Mouse (Mus musculus): ENCODE data around the gene Fzd7. TPM values are rescaled to one million over a fixed set of nuclear protein-coding genes. Genes with fewer than 3 reads are reported as not detected.

The Fzd7 gene
- 1.8 and 5.4 TPM in 2 replicates for polyA plus RNA-seq (2014; fragmentation: Nextera tagmentation; extraction: Ambion mirVana)

DNA sequence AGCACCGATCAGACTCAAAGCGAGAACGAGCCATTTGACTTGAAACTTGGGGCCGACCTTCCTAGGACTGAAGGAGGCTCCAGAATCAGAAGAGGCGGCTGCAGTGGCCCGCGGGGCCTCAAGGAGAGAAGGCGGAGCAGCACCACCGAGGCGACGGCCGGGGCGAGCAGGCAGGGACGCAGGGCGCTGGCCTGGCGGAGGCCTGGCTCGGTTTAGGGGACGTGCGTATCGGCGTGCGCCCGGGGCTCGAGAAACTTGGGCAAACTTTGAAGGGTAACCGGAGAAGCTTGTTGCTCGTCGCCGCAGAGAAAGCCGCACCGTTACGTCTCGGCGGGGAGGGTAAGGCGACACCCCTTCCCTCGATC is at the start of gene Fzd7:
TSS of gene Fzd7 (plus strand) at position 94 of the 365 bp plus-strand sequence.
- peaks cover 12 to 18% of the 10 kb centered on the region in 2 experiments for H3K4me1 ChIP-seq (ENCODE audit: control insufficient read depth in 2 of 2, insufficient read depth in 2 of 2, low read length in 2 of 2)
- peak within 1 kb of the TSS; percentile 69 to 82 for H3K27ac ChIP-seq (replicated peaks in 1 of 2; ENCODE audit: control insufficient read depth in 1 of 2, insufficient read depth in 1 of 2, low read depth in 2 of 2, low read length in 2 of 2)
- H3K36me3 ChIP-seq (ENCODE audit: control insufficient read depth, insufficient read depth, low read length): no peaks in the 10 kb centered on the region
- peak within 1 kb of the TSS; percentile 90 for H3K4me2 ChIP-seq (ENCODE audit: low read length)
- under 1% methylated on average over 34 of the region's 35 CpGs for WGBS
- no peaks in the 10 kb centered on the region for H3K9me3 ChIP-seq (ENCODE audit: control insufficient read depth, low read length)
- peak within 1 kb of the TSS; percentile 76 for H3K9ac ChIP-seq (ENCODE audit: low read length)
- peak within 1 kb of the TSS; percentile 67 for H3K4me3 ChIP-seq (ENCODE audit: control insufficient read depth in 1 of 2, insufficient read depth in 1 of 2, low read depth in 1 of 2, low read length in 2 of 2)
- peaks cover 20% of the 10 kb centered on the region for H3K27me3 ChIP-seq (ENCODE audit: control insufficient read depth, insufficient read depth, low read length)
- ATAC-seq (ENCODE audit: insufficient number of reproducible peaks, insufficient read depth, low FRiP score, low read depth): peak; percentile 34

DNA sequence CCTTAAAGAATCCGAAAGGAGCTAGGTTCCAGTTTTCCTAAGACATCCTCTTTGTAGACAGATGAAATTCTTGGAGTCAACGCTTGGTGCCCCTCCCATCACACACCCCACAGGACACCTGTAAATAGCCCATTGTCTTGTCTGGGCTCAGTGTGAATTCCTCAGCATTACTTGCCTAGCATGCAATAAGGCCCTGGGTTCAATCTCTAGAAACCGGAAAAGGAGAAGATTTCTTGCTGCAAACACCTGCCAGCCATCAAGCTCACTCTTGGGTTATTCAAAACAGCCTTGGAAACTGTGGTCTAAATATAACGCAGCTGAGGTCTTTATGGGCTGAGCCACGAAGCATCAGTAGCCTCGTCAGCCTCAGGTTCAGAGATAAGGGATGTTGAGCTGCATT is 48.9 kb upstream of the Fzd7 start:
- no peak for ATAC-seq (ENCODE audit: insufficient number of reproducible peaks, insufficient read depth, low FRiP score, low read depth)
- H3K4me3 ChIP-seq (ENCODE audit: control insufficient read depth in 1 of 2, insufficient read depth in 1 of 2, low read depth in 1 of 2, low read length in 2 of 2): no peak overlapping the region
- H3K4me1 ChIP-seq (ENCODE audit: control insufficient read depth in 2 of 2, insufficient read depth in 2 of 2, low read length in 2 of 2): no peaks in the 10 kb centered on the region
- no peaks in the 10 kb centered on the region for H3K36me3 ChIP-seq (ENCODE audit: control insufficient read depth, insufficient read depth, low read length)
- H3K9me3 ChIP-seq (ENCODE audit: control insufficient read depth, low read length): no peaks in the 10 kb centered on the region
- no peak overlapping the region for H3K9ac ChIP-seq (ENCODE audit: low read length)
- WGBS: 44% methylated on average over 6 of the region's 6 CpGs
- H3K27ac ChIP-seq (replicated peaks in 1 of 2; ENCODE audit: control insufficient read depth in 1 of 2, insufficient read depth in 1 of 2, low read depth in 2 of 2, low read length in 2 of 2): no peak overlapping the region
- no peak overlapping the region for H3K4me2 ChIP-seq (ENCODE audit: low read length)
- H3K27me3 ChIP-seq (ENCODE audit: control insufficient read depth, insufficient read depth, low read length): no peaks in the 10 kb centered on the region

DNA sequence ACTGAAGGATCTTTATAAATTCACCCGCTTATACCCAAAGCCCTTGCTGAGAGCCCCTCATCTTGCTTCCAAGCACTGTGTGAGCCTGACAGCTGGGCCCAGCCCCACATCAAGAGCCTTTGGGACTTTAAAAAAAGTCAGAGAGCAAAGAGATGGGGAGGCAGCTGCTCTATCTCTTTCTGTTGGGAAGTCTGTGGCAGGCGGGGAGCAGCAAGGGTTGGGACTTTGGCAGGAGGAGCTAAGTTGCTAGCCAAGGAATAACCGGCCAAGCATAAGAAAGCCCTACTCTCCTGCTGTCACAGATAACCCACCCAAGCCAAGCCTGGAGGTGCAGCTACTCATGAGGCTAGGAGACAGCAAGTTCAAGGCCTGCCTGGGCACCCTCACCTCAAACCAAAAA is 48.2 kb upstream of the Fzd7 start:
- 62% methylated on average over 3 of the region's 3 CpGs for WGBS
- Histone ChIP-seq H3K27ac (replicated peaks in 1 of 2; ENCODE audit: control insufficient read depth in 1 of 2, insufficient read depth in 1 of 2, low read depth in 2 of 2, low read length in 2 of 2) (no peak overlapping the region), H3K4me2 (ENCODE audit: low read length) (no peak overlapping the region), H3K9me3 (ENCODE audit: control insufficient read depth, low read length) (no peaks in the 10 kb centered on the region), H3K36me3 (ENCODE audit: control insufficient read depth, insufficient read depth, low read length) (no peaks in the 10 kb centered on the region), H3K27me3 (ENCODE audit: control insufficient read depth, insufficient read depth, low read length) (no peaks in the 10 kb centered on the region), H3K4me3 (ENCODE audit: control insufficient read depth in 1 of 2, insufficient read depth in 1 of 2, low read depth in 1 of 2, low read length in 2 of 2) (no peak overlapping the region), H3K9ac (ENCODE audit: low read length) (no peak overlapping the region), H3K4me1 (ENCODE audit: control insufficient read depth in 2 of 2, insufficient read depth in 2 of 2, low read length in 2 of 2) (no peaks in the 10 kb centered on the region)
- no peak for ATAC-seq (ENCODE audit: insufficient number of reproducible peaks, insufficient read depth, low FRiP score, low read depth)

DNA sequence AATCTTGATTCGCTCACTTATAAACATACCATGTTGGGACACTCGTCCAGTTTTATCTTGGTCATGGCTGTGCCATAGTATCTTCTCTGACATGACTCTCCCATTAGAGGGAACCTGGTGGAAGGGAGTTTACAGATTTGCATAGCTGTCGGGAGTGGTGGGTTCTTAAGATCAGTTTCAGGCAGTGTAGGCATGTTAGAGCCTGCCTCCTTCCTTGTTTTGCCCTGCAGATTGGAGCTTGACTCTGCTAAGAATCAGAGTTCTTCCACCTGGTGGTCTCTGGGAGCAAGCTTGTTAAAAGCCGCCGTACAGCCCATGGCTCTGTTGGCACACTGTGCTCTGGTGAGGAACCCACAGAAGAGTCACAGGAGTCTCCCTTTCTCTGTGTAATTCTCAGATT is 47.0 kb upstream of the Fzd7 start:
- Histone ChIP-seq H3K4me2 (ENCODE audit: low read length) (no peak overlapping the region), H3K27ac (replicated peaks in 1 of 2; ENCODE audit: control insufficient read depth in 1 of 2, insufficient read depth in 1 of 2, low read depth in 2 of 2, low read length in 2 of 2) (no peak overlapping the region), H3K4me3 (ENCODE audit: control insufficient read depth in 1 of 2, insufficient read depth in 1 of 2, low read depth in 1 of 2, low read length in 2 of 2) (no peak overlapping the region), H3K9me3 (ENCODE audit: control insufficient read depth, low read length) (no peaks in the 10 kb centered on the region), H3K27me3 (ENCODE audit: control insufficient read depth, insufficient read depth, low read length) (no peaks in the 10 kb centered on the region), H3K9ac (ENCODE audit: low read length) (no peak overlapping the region), H3K4me1 (ENCODE audit: control insufficient read depth in 2 of 2, insufficient read depth in 2 of 2, low read length in 2 of 2) (no peaks in the 10 kb centered on the region), H3K36me3 (ENCODE audit: control insufficient read depth, insufficient read depth, low read length) (no peaks in the 10 kb centered on the region)
- ATAC-seq (ENCODE audit: insufficient number of reproducible peaks, insufficient read depth, low FRiP score, low read depth): no peak
- 82% methylated on average over 5 of the region's 5 CpGs for WGBS

DNA sequence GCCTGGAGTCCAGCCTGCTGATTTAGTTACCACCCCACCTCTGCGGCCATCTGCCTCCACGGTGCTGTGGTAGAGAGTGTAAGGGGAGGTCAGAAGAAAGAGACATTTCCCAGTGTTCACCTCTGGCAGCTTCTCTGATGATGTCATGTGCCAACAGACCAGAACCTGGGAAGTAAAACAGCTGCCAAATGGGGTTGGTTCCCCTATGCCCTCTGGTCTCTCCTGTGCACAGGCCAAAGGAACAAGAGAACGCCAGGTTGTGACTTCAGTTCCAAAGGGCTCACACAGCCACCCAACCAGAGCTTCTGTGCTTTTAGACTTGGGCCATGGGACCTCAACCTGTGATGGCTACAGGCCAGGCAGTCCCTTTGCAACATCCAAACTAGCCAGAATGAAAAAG is 45.9 kb upstream of the Fzd7 start:
- no peak overlapping the region for H3K27ac ChIP-seq (replicated peaks in 1 of 2; ENCODE audit: control insufficient read depth in 1 of 2, insufficient read depth in 1 of 2, low read depth in 2 of 2, low read length in 2 of 2)
- no peaks in the 10 kb centered on the region for H3K36me3 ChIP-seq (ENCODE audit: control insufficient read depth, insufficient read depth, low read length)
- no peak overlapping the region for H3K4me3 ChIP-seq (ENCODE audit: control insufficient read depth in 1 of 2, insufficient read depth in 1 of 2, low read depth in 1 of 2, low read length in 2 of 2)
- H3K27me3 ChIP-seq (ENCODE audit: control insufficient read depth, insufficient read depth, low read length): no peaks in the 10 kb centered on the region
- no peaks in the 10 kb centered on the region for H3K4me1 ChIP-seq (ENCODE audit: control insufficient read depth in 2 of 2, insufficient read depth in 2 of 2, low read length in 2 of 2)
- no peaks in the 10 kb centered on the region for H3K9me3 ChIP-seq (ENCODE audit: control insufficient read depth, low read length)
- WGBS: 61% methylated on average over 3 of the region's 3 CpGs
- no peak overlapping the region for H3K9ac ChIP-seq (ENCODE audit: low read length)
- H3K4me2 ChIP-seq (ENCODE audit: low read length): no peak overlapping the region
- ATAC-seq (ENCODE audit: insufficient number of reproducible peaks, insufficient read depth, low FRiP score, low read depth): no peak

DNA sequence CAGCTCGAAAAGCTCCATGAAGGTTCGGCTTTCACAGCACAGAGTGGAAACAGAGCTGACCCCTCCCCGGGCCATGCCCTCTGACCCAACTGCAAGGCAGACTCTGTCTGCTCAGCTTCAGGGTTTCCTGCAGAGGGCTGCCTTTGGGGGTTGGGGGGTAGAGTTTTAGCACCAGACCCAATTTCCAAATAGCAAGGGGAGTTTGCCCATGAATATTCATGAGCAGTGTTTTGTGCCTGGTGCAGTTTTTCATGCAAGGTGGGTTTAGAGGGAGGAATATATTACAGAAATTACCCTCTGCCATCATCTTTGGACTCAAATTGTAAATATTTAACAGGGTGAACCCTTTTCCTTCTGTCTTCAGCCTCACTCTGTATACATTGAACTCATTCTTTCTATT is 44.3 kb upstream of the Fzd7 start:
- WGBS: 67% methylated on average over 3 of the region's 3 CpGs
- Histone ChIP-seq H3K9ac (ENCODE audit: low read length) (no peak overlapping the region), H3K4me2 (ENCODE audit: low read length) (no peak overlapping the region), H3K4me3 (ENCODE audit: control insufficient read depth in 1 of 2, insufficient read depth in 1 of 2, low read depth in 1 of 2, low read length in 2 of 2) (no peak overlapping the region), H3K9me3 (ENCODE audit: control insufficient read depth, low read length) (no peaks in the 10 kb centered on the region), H3K36me3 (ENCODE audit: control insufficient read depth, insufficient read depth, low read length) (no peaks in the 10 kb centered on the region), H3K27me3 (ENCODE audit: control insufficient read depth, insufficient read depth, low read length) (no peaks in the 10 kb centered on the region), H3K27ac (replicated peaks in 1 of 2; ENCODE audit: control insufficient read depth in 1 of 2, insufficient read depth in 1 of 2, low read depth in 2 of 2, low read length in 2 of 2) (no peak overlapping the region), H3K4me1 (ENCODE audit: control insufficient read depth in 2 of 2, insufficient read depth in 2 of 2, low read length in 2 of 2) (no peaks in the 10 kb centered on the region)
- ATAC-seq (ENCODE audit: insufficient number of reproducible peaks, insufficient read depth, low FRiP score, low read depth): no peak

DNA sequence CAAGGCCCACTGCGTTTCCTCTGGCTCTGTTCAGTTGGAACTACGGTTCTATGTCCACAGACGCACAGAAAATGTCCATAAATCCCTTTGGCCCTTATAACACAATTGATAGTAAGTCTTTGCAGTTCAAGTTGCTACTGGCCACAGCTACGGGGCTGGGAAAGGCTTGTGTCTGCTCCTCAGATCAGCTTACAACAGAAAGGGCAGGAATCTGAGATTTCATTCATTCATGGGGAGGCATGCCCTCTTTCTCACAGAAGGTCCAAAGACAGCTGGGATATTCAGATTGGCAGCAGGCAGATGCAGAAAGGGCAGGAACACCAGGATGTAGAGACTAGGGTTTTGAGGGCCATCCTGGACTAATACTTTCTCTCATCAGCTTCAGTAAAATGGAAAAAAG is 43.9 kb upstream of the Fzd7 start:
- ATAC-seq (ENCODE audit: insufficient number of reproducible peaks, insufficient read depth, low FRiP score, low read depth): no peak
- Histone ChIP-seq H3K9ac (ENCODE audit: low read length) (no peak overlapping the region), H3K36me3 (ENCODE audit: control insufficient read depth, insufficient read depth, low read length) (no peaks in the 10 kb centered on the region), H3K4me2 (ENCODE audit: low read length) (no peak overlapping the region), H3K9me3 (ENCODE audit: control insufficient read depth, low read length) (no peaks in the 10 kb centered on the region), H3K4me3 (ENCODE audit: control insufficient read depth in 1 of 2, insufficient read depth in 1 of 2, low read depth in 1 of 2, low read length in 2 of 2) (no peak overlapping the region), H3K27ac (replicated peaks in 1 of 2; ENCODE audit: control insufficient read depth in 1 of 2, insufficient read depth in 1 of 2, low read depth in 2 of 2, low read length in 2 of 2) (no peak overlapping the region), H3K4me1 (ENCODE audit: control insufficient read depth in 2 of 2, insufficient read depth in 2 of 2, low read length in 2 of 2) (no peaks in the 10 kb centered on the region), H3K27me3 (ENCODE audit: control insufficient read depth, insufficient read depth, low read length) (no peaks in the 10 kb centered on the region)
- WGBS: 77% methylated on average over 4 of the region's 4 CpGs

DNA sequence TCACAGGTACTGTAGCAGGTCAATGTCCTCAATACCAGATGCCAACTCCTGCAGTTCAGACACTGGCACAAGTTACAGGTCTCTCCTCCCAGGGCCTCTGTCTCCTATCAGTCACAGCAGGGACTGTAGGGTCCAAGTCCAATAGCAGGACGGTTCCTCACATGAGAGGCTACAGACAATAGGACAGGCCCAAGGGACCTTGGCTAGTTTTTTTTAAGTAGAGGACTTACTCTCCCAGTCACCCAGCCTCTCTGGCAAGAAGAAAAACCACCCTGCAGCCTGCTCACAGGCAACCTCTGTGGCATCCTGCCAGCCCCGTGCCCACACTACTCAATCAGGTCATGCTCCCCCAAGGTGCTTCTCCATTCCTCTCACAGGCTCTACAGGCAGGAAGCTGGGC is 43.0 kb upstream of the Fzd7 start:
- no peak overlapping the region for H3K4me2 ChIP-seq (ENCODE audit: low read length)

More for the DNA sequence above, 43.0 kb upstream of the Fzd7 start:
- Histone ChIP-seq H3K9ac (ENCODE audit: low read length) (no peak overlapping the region), H3K4me1 (ENCODE audit: control insufficient read depth in 2 of 2, insufficient read depth in 2 of 2, low read length in 2 of 2) (no peaks in the 10 kb centered on the region), H3K9me3 (ENCODE audit: control insufficient read depth, low read length) (no peaks in the 10 kb centered on the region), H3K36me3 (ENCODE audit: control insufficient read depth, insufficient read depth, low read length) (no peaks in the 10 kb centered on the region), H3K4me3 (ENCODE audit: control insufficient read depth in 1 of 2, insufficient read depth in 1 of 2, low read depth in 1 of 2, low read length in 2 of 2) (no peak overlapping the region), H3K27me3 (ENCODE audit: control insufficient read depth, insufficient read depth, low read length) (no peaks in the 10 kb centered on the region), H3K27ac (replicated peaks in 1 of 2; ENCODE audit: control insufficient read depth in 1 of 2, insufficient read depth in 1 of 2, low read depth in 2 of 2, low read length in 2 of 2) (no peak overlapping the region)
- WGBS: 71% methylated on average over 2 of the region's 2 CpGs
- no peak for ATAC-seq (ENCODE audit: insufficient number of reproducible peaks, insufficient read depth, low FRiP score, low read depth)

All from heart, embryonic 14.5 days (tissue).